Mouse (Mus musculus) ES-E14 (cell line): ENCODE results near the gene Tmem106c.

ENCODE experiments used
- CHD2 ChIP-seq: IDR thresholded peaks from 2 replicates; pipeline ENCODE4 v1.6.1; 2014; ENCODE audit warnings: mild to moderate bottlenecking, low read depth, low read length, inconsistent platforms
- HCFC1 ChIP-seq: IDR thresholded peaks from 2 replicates; pipeline ENCODE4 v1.6.1; 2012; ENCODE audit warnings: low read length, inconsistent platforms, borderline replicate concordance; ENCODE audit not compliant: insufficient read depth
- MAFK ChIP-seq: IDR thresholded peaks from 2 replicates; pipeline ENCODE4 v1.6.1; 2014; ENCODE audit warnings: mild to moderate bottlenecking, low read depth, low read length, inconsistent platforms; ENCODE audit not compliant: insufficient read depth
- ZC3H11A ChIP-seq: IDR thresholded peaks from 2 replicates; pipeline ENCODE4 v1.6.1; 2012; ENCODE audit warnings: low read depth, mild to moderate bottlenecking, inconsistent platforms, low read length, borderline replicate concordance
- ZNF384 ChIP-seq: IDR thresholded peaks from 2 replicates; pipeline ENCODE4 v1.6.1; 2012; ENCODE audit warnings: low read depth, low read length, inconsistent platforms

GRCm38 (mm10) chr15:98002991-98003821 is 39.2 kb downstream of the Tmem106c start:
- TF ChIP-seq HCFC1, result no peak
- no peak for TF ChIP-seq CHD2
- no peak for TF ChIP-seq MAFK
- TF ChIP-seq ZNF384, result no peak
- no peak for TF ChIP-seq ZC3H11A
